Mouse (Mus musculus): ENCODE results near the gene Cldn4. TPM values are rescaled to one million over a fixed set of nuclear protein-coding genes. Genes with fewer than 3 reads are reported as not detected.

Cldn4 gene
- polyA plus RNA-seq, 1 experiment = 259 TPM

- H3K27me3 ChIP-seq (ENCODE audit: control insufficient read depth, insufficient read depth, low read length, poor library complexity, severe bottlenecking) = no peaks in the 10 kb centered on the region
- H3K36me3 ChIP-seq (ENCODE audit: control insufficient read depth, insufficient read depth, low read length, poor library complexity, severe bottlenecking) = no peaks in the 10 kb centered on the region
- H3K9ac ChIP-seq (ENCODE audit: low read depth, poor library complexity, severe bottlenecking) = no peak overlapping the region
- TF ChIP-seq POLR2A (IDR thresholded peaks at IDR 0.05; ENCODE audit: insufficient read depth, low read length) = no peak
- TF ChIP-seq CTCF (IDR thresholded peaks at IDR 0.05; ENCODE audit: low read depth, low read length) = no peak
- no peak for TF ChIP-seq EP300 (IDR thresholded peaks at IDR 0.05; ENCODE audit: insufficient read depth, low read depth, low read length)
- no peak overlapping the region for H3K4me3 ChIP-seq (ENCODE audit: low read depth, low read length)
- no peak overlapping the region for H3K27ac ChIP-seq (ENCODE audit: insufficient read depth, low read length)
- H3K4me1 ChIP-seq (ENCODE audit: control insufficient read depth, insufficient read depth, low read length) = peaks cover 2% of the 10 kb centered on the region
- H3K9me3 ChIP-seq (replicated peaks; ENCODE audit: control insufficient read depth, insufficient read depth, low read length, poor library complexity, severe bottlenecking) = no peaks in the 10 kb centered on the region; the same call in 1 of the 2 replicates
Measured at GRCm38 (mm10) chr5:134921106-134921505, 25.6 kb downstream of the Cldn4 start.

GRCm38 (mm10) chr5:134920106-134920687 is 26.5 kb downstream of the Cldn4 start:
- no peak overlapping the region for H3K9ac ChIP-seq (ENCODE audit: low read depth, poor library complexity, severe bottlenecking)

DNA sequence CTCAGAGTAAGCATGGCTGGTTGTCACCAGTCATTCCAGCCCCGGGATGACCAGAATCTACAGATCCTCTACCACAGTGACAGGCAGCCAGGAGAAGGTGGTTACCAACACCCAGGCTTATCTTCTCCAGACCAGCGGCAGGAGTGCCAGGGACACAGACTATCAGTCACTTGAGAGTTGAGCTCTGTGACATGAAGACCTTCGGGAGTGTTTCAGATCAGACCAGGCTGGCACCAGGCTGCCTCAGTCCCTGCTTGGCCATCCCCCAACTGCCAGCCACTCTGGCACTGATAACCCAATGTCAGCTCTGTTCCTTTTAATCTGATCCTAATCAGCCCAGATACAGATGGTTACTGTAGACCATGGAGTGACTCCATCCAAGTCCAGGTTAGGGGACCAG is 27.6 kb downstream of the Cldn4 start:
- no peaks in the 10 kb centered on the region; the same call in 1 of the 2 replicates for H3K9me3 ChIP-seq (replicated peaks; ENCODE audit: control insufficient read depth, insufficient read depth, low read length, poor library complexity, severe bottlenecking)
- H3K4me1 ChIP-seq (ENCODE audit: control insufficient read depth, insufficient read depth, low read length) = no peaks in the 10 kb centered on the region
- H3K27ac ChIP-seq (ENCODE audit: insufficient read depth, low read length) = no peak overlapping the region
- H3K36me3 ChIP-seq (ENCODE audit: control insufficient read depth, insufficient read depth, low read length, poor library complexity, severe bottlenecking) = no peaks in the 10 kb centered on the region
- TF ChIP-seq EP300 (IDR thresholded peaks at IDR 0.05; ENCODE audit: insufficient read depth, low read depth, low read length) (no peak), POLR2A (IDR thresholded peaks at IDR 0.05; ENCODE audit: insufficient read depth, low read length) (no peak), CTCF (IDR thresholded peaks at IDR 0.05; ENCODE audit: low read depth, low read length) (no peak)
- H3K9ac ChIP-seq (ENCODE audit: low read depth, poor library complexity, severe bottlenecking) = no peak overlapping the region
- H3K4me3 ChIP-seq (ENCODE audit: low read depth, low read length) = no peak overlapping the region
- no peaks in the 10 kb centered on the region for H3K27me3 ChIP-seq (ENCODE audit: control insufficient read depth, insufficient read depth, low read length, poor library complexity, severe bottlenecking)

More at GRCm38 (mm10) chr5:134920106-134920687, 26.5 kb downstream of the Cldn4 start:
- Histone ChIP-seq H3K4me1 (ENCODE audit: control insufficient read depth, insufficient read depth, low read length) (no peaks in the 10 kb centered on the region), H3K27me3 (ENCODE audit: control insufficient read depth, insufficient read depth, low read length, poor library complexity, severe bottlenecking) (no peaks in the 10 kb centered on the region), H3K36me3 (ENCODE audit: control insufficient read depth, insufficient read depth, low read length, poor library complexity, severe bottlenecking) (no peaks in the 10 kb centered on the region), H3K4me3 (ENCODE audit: low read depth, low read length) (no peak overlapping the region), H3K27ac (ENCODE audit: insufficient read depth, low read length) (no peak overlapping the region), H3K9me3 (replicated peaks; ENCODE audit: control insufficient read depth, insufficient read depth, low read length, poor library complexity, severe bottlenecking) (no peaks in the 10 kb centered on the region; the same call in 1 of the 2 replicates)
- TF ChIP-seq EP300 (IDR thresholded peaks at IDR 0.05; ENCODE audit: insufficient read depth, low read depth, low read length) (no peak), POLR2A (IDR thresholded peaks at IDR 0.05; ENCODE audit: insufficient read depth, low read length) (no peak), CTCF (IDR thresholded peaks at IDR 0.05; ENCODE audit: low read depth, low read length) (no peak)

DNA sequence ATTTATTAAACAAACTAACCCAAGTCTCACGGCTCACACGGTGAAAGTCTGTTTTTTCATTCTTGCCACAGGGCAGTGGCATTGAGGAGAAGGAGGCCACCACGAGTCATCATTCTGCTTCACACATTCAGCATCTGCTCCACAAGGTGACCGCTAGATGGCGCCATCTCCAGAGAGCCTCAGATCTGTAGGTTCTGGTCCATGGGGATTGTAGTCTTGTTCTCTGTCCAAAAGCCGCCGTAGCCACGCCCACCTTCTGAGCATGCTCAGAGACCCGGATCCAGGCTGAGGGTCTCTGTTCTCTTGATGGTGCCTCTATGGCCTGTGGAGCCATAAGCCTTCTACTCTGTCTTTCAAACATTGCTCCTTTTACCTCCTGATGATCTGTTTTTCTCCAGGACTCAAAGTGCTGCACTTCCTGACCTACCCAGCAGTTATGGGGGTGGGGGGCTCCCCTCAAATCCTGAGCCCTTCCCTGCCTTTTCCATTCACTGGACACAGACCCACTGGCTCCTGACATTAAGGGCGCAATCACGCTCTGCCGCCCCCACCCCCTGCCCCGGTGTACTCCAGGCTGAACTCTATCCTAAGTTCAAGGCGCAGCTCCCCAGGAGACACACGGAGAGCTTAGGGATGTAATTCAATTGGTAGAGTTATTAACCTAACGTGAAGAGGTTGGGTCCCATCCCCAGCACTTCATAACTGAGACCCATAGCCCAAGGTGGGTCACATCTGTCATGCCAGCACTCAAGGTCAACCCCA is 28.5 kb downstream of the Cldn4 start:
- Histone ChIP-seq H3K27ac (ENCODE audit: insufficient read depth, low read length) (no peak overlapping the region), H3K4me1 (ENCODE audit: control insufficient read depth, insufficient read depth, low read length) (no peaks in the 10 kb centered on the region)
- no peak for TF ChIP-seq POLR2A (IDR thresholded peaks at IDR 0.05; ENCODE audit: insufficient read depth, low read length)
- TF ChIP-seq CTCF (IDR thresholded peaks at IDR 0.05; ENCODE audit: low read depth, low read length) = peak; percentile 95
- peak; percentile 48; the same call in 1 of the 2 replicates for TF ChIP-seq EP300 (IDR thresholded peaks at IDR 0.05; ENCODE audit: insufficient read depth, low read depth, low read length)

GRCm38 (mm10) chr5:134915311-134915710 is 31.4 kb downstream of the Cldn4 start, which contains the start of gene Cldn13:
Gene Cldn13, minus strand, starts transcription at chr5:134915526.
- H3K9me3 ChIP-seq (replicated peaks; ENCODE audit: control insufficient read depth, insufficient read depth, low read length, poor library complexity, severe bottlenecking) = no peaks in the 10 kb centered on the region; the same call in 1 of the 2 replicates
- no peak within 1 kb of the TSS for H3K27ac ChIP-seq (ENCODE audit: insufficient read depth, low read length)
- H3K4me3 ChIP-seq (ENCODE audit: low read depth, low read length) = no peak within 1 kb of the TSS
- TF ChIP-seq CTCF (IDR thresholded peaks at IDR 0.05; ENCODE audit: low read depth, low read length) (no peak), POLR2A (IDR thresholded peaks at IDR 0.05; ENCODE audit: insufficient read depth, low read length) (no peak), EP300 (IDR thresholded peaks at IDR 0.05; ENCODE audit: insufficient read depth, low read depth, low read length) (no peak)
- H3K27me3 ChIP-seq (ENCODE audit: control insufficient read depth, insufficient read depth, low read length, poor library complexity, severe bottlenecking) = no peaks in the 10 kb centered on the region
- no peaks in the 10 kb centered on the region for H3K36me3 ChIP-seq (ENCODE audit: control insufficient read depth, insufficient read depth, low read length, poor library complexity, severe bottlenecking)
- no peaks in the 10 kb centered on the region for H3K4me1 ChIP-seq (ENCODE audit: control insufficient read depth, insufficient read depth, low read length)
- no peak within 1 kb of the TSS for H3K9ac ChIP-seq (ENCODE audit: low read depth, poor library complexity, severe bottlenecking)

More for the DNA sequence above, 28.5 kb downstream of the Cldn4 start:
- H3K36me3 ChIP-seq (ENCODE audit: control insufficient read depth, insufficient read depth, low read length, poor library complexity, severe bottlenecking) = no peaks in the 10 kb centered on the region
- H3K9me3 ChIP-seq (replicated peaks; ENCODE audit: control insufficient read depth, insufficient read depth, low read length, poor library complexity, severe bottlenecking) = no peaks in the 10 kb centered on the region; the same call in 1 of the 2 replicates
- no peaks in the 10 kb centered on the region for H3K27me3 ChIP-seq (ENCODE audit: control insufficient read depth, insufficient read depth, low read length, poor library complexity, severe bottlenecking)
- H3K4me3 ChIP-seq (ENCODE audit: low read depth, low read length) = no peak overlapping the region
- no peak overlapping the region for H3K9ac ChIP-seq (ENCODE audit: low read depth, poor library complexity, severe bottlenecking)

- H3K9me3 ChIP-seq (replicated peaks; ENCODE audit: control insufficient read depth, insufficient read depth, low read length, poor library complexity, severe bottlenecking) = no peaks in the 10 kb centered on the region; the same call in 1 of the 2 replicates
- H3K4me1 ChIP-seq (ENCODE audit: control insufficient read depth, insufficient read depth, low read length) = no peaks in the 10 kb centered on the region
- H3K27ac ChIP-seq (ENCODE audit: insufficient read depth, low read length) = no peak overlapping the region
- H3K9ac ChIP-seq (ENCODE audit: low read depth, poor library complexity, severe bottlenecking) = no peak overlapping the region
- H3K36me3 ChIP-seq (ENCODE audit: control insufficient read depth, insufficient read depth, low read length, poor library complexity, severe bottlenecking) = no peaks in the 10 kb centered on the region
- H3K27me3 ChIP-seq (ENCODE audit: control insufficient read depth, insufficient read depth, low read length, poor library complexity, severe bottlenecking) = no peaks in the 10 kb centered on the region
- TF ChIP-seq CTCF (IDR thresholded peaks at IDR 0.05; ENCODE audit: low read depth, low read length) (no peak), EP300 (IDR thresholded peaks at IDR 0.05; ENCODE audit: insufficient read depth, low read depth, low read length) (no peak), POLR2A (IDR thresholded peaks at IDR 0.05; ENCODE audit: insufficient read depth, low read length) (no peak)
- no peak overlapping the region for H3K4me3 ChIP-seq (ENCODE audit: low read depth, low read length)
Measured at GRCm38 (mm10) chr5:134914510-134914909, 32.2 kb downstream of the Cldn4 start.
